Mouse (Mus musculus) intestine, embryonic 16.5 days (tissue): ENCODE measurements at regions not wholly inside any gene's neighbourhood (a gene's known extent, or its start where the extent isn't known, plus 50 kb on each side); places are given as distances from the start of the nearest gene placed in this dataset.

ENCODE experiments used
- ATAC-seq: fragments of 200-750 bp; cut with Nextera tagmentation; 2 replicates; pipeline ENCODE4 v1.8.0; 2017; ENCODE audit warnings: moderate TSS enrichment, moderate library complexity
- H3K27ac ChIP-seq: fragments of 300-500 bp; sonication (generic); 2 replicates; pipeline ENCODE4 v1.5.1; 2014; ENCODE audit warnings: mild to moderate bottlenecking, low read length
- H3K27me3 ChIP-seq: fragments of 300-500 bp; sonication (generic); replicated peaks from 2 replicates; pipeline ENCODE4 v1.6.1; 2014; ENCODE audit warnings: low read length, control low read depth, mixed read lengths; ENCODE audit not compliant: control insufficient read depth, insufficient read depth
- H3K36me3 ChIP-seq: fragments of 300-500 bp; sonication (generic); 2 replicates; pipeline ENCODE4 v1.6.1; 2014; ENCODE audit warnings: low read length, control low read depth; ENCODE audit not compliant: control insufficient read depth, insufficient read depth
- H3K4me1 ChIP-seq: fragments of 300-500 bp; sonication (generic); 2 replicates; pipeline ENCODE4 v1.6.1; 2014; ENCODE audit warnings: low read length, control low read depth, mixed read lengths; ENCODE audit not compliant: control insufficient read depth, insufficient read depth
- H3K4me2 ChIP-seq: fragments of 300-500 bp; sonication (generic); 2 replicates; pipeline ENCODE4 v1.6.1; 2014; ENCODE audit warnings: low read depth, low read length, control low read depth
- H3K4me3 ChIP-seq: fragments of 300-500 bp; sonication (generic); 2 replicates; pipeline ENCODE4 v1.5.1; 2014; ENCODE audit warnings: mild to moderate bottlenecking, low read length
- H3K9ac ChIP-seq: fragments of 300-500 bp; sonication (generic); 2 replicates; pipeline ENCODE4 v1.6.1; 2014; ENCODE audit warnings: low read depth, low read length
- H3K9me3 ChIP-seq: fragments of 300-500 bp; sonication (generic); 2 replicates; pipeline ENCODE4 v1.6.1; 2016; ENCODE audit warnings: low read length, control low read depth; ENCODE audit not compliant: control insufficient read depth
- WGBS: fragments of 180-500 bp; shearing (Covaris S2); extraction: QIAGEN DNeasy Blood & Tissue Kit; methylation state at CpG from one replicate; pipeline ENCODE4 v1.1.7; 2014; 5-methylcytosine and 5-hydroxymethylcytosine counted together

DNA sequence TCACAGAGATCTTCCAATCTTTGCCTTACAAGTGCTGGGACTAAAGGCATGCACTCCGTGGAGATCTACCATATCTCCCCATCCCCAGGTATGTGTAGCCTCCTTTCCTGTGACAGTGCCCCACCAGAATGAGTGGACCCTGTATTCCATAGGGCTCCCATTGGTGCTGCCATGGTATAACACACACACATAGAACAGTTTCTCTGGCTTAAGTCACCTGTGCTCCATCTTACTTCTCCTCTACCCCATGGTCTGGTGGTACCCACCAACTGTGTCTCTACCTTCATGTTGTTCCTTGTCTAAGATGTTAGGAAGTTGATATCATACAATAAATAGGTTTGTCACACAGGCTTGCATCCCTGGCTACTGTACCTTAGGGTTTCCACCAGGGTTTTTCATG is 133.1 kb downstream of the Dhx15 start:
- H3K27me3 ChIP-seq: no peaks in the 10 kb centered on the region
- ATAC-seq: no peak
- no peak overlapping the region for H3K4me2 ChIP-seq
- H3K4me1 ChIP-seq: no peaks in the 10 kb centered on the region
- WGBS: 85% methylated on average over 1 of the region's 1 CpGs
- no peak overlapping the region for H3K27ac ChIP-seq
- H3K4me3 ChIP-seq: no peak overlapping the region
- no peak overlapping the region for H3K9ac ChIP-seq
- H3K36me3 ChIP-seq: no peaks in the 10 kb centered on the region
- H3K9me3 ChIP-seq: no peaks in the 10 kb centered on the region

DNA sequence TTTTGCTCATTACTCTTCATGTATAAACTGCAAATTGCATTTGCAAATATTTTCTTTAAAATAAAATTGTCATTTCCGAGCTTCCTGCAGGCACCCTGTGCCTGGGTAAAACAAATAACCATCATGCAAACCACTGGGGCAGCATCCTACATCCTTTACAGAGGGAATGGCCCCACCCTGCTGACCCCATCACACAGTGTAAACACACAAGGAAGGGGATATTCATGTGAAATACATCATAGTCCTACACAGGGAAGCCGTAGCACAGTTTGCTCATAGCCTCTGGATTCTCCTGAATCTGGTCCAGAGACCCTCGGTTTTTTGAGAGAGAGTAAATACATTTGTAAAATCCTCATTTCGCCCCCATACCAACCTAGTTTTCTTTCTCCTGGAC is 138.2 kb downstream of the Dhx15 start:
- H3K4me1 ChIP-seq: no peaks in the 10 kb centered on the region; the same call in 1 of the 2 replicates
- no peaks in the 10 kb centered on the region for H3K9me3 ChIP-seq
- no peak overlapping the region for H3K9ac ChIP-seq
- H3K4me3 ChIP-seq: no peak overlapping the region
- no peaks in the 10 kb centered on the region for H3K27me3 ChIP-seq
- WGBS: 55% methylated on average over 4 of the region's 4 CpGs
- no peaks in the 10 kb centered on the region for H3K36me3 ChIP-seq
- H3K4me2 ChIP-seq: no peak overlapping the region
- no peak; the same call in 1 of the 2 replicates for ATAC-seq
- H3K27ac ChIP-seq: no peak overlapping the region

DNA sequence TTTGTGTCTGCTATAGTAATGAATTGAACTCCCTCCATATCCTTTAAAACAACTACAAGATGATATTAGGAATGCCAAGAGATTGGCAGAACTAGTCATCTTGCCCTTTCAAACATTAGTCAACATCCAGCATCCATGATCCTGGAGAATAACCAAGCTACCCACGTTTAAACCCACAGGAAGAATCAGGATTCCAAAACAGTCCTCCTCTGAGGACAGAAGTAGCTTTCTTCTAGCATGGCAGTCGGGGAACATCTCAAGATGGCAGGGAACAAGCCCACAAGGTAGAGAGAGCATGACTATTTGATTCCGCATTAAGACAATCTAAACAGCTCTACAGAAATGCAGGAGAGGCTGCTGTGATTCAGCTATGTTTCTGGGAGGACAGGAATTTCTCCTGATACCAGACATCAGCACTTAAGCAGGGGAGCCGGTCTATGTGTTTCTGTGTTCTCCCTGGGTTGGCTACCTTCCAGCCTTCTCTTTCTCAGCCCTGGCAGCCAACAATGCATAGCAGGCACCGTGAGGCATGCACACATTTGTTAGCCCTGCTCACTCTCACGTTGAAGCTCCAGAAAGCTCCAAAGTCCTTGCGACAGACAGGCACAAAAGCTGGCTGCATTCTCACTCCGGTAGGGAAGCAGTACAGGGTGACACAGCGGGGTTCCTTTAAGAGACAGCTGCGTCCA is 138.8 kb downstream of the Dhx15 start:
- H3K27ac ChIP-seq: no peak overlapping the region
- H3K9ac ChIP-seq: no peak overlapping the region
- H3K9me3 ChIP-seq: no peaks in the 10 kb centered on the region
- 41% methylated on average over 10 of the region's 10 CpGs for WGBS
- no peaks in the 10 kb centered on the region; the same call in 1 of the 2 replicates for H3K4me1 ChIP-seq
- H3K36me3 ChIP-seq: no peaks in the 10 kb centered on the region
- no peaks in the 10 kb centered on the region for H3K27me3 ChIP-seq
- H3K4me3 ChIP-seq: no peak overlapping the region
- peak; percentile 38; the same call in 1 of the 2 replicates for ATAC-seq
- no peak overlapping the region for H3K4me2 ChIP-seq

DNA sequence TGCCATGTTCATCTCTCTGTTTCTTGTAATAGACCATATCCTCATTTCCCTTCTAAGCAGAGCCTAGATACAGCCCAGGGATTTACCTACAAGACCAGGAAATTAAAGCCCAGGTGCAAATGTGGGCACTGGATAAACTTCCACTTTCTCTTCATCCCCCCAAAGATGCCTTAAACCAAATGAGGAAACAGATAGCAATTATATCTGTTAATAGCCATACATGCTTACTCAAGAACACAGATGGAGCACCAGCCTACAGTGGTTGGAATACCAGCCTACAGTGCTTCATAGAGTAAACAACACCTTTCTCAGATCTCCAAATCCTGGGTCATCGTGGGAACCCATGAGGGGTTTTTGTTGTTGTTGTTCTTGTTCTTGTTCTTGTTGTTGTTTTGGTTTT is 141.5 kb downstream of the Dhx15 start:
- no peak for ATAC-seq
- no peaks in the 10 kb centered on the region for H3K27me3 ChIP-seq
- no peaks in the 10 kb centered on the region for H3K36me3 ChIP-seq
- no peak overlapping the region for H3K4me3 ChIP-seq
- H3K4me1 ChIP-seq: no peaks in the 10 kb centered on the region; the same call in 1 of the 2 replicates
- H3K27ac ChIP-seq: no peak overlapping the region
- H3K9ac ChIP-seq: no peak overlapping the region
- WGBS: 79% methylated on average over 1 of the region's 1 CpGs
- H3K4me2 ChIP-seq: no peak overlapping the region
- H3K9me3 ChIP-seq: no peaks in the 10 kb centered on the region

DNA sequence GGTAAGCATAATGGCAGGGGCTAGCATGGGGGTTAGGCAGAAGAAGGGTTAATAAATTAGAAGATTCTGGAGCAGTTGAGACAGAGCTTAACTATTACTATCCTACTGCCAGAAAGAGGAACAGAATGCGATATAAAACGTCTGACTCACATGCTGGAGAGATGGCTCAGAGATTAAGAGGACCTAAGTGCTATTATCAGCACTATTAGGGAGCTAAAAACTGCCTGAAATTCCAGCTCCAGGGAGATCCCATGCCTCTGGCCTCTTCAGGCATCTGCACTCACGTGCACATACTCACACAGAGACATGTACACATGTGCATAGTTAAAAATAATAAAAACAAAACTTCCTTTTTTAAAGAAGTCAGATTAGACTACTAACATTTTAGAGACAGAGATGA is 143.6 kb downstream of the Dhx15 start:
- Histone ChIP-seq H3K4me2 (no peak overlapping the region), H3K4me1 (no peaks in the 10 kb centered on the region; the same call in 1 of the 2 replicates), H3K27ac (no peak overlapping the region), H3K36me3 (no peaks in the 10 kb centered on the region), H3K27me3 (no peaks in the 10 kb centered on the region), H3K9me3 (no peaks in the 10 kb centered on the region), H3K4me3 (no peak overlapping the region), H3K9ac (no peak overlapping the region)
- no peak for ATAC-seq
- 64% methylated on average over 3 of the region's 3 CpGs for WGBS

- Histone ChIP-seq H3K9me3 (no peaks in the 10 kb centered on the region), H3K27ac (no peak overlapping the region), H3K27me3 (no peaks in the 10 kb centered on the region), H3K4me2 (no peak overlapping the region), H3K4me3 (no peak overlapping the region), H3K9ac (no peak overlapping the region), H3K4me1 (no peaks in the 10 kb centered on the region), H3K36me3 (no peaks in the 10 kb centered on the region)
- 83% methylated on average over 3 of the region's 3 CpGs for WGBS
- ATAC-seq: no peak
Measured at GRCm38 (mm10) chr5:52044101-52044500, 146.2 kb downstream of the Dhx15 start.

- WGBS: 82% methylated on average over 3 of the region's 3 CpGs
- Histone ChIP-seq H3K4me1 (no peaks in the 10 kb centered on the region), H3K27me3 (no peaks in the 10 kb centered on the region), H3K27ac (no peak overlapping the region), H3K4me2 (no peak overlapping the region), H3K9ac (no peak overlapping the region), H3K4me3 (no peak overlapping the region), H3K9me3 (no peaks in the 10 kb centered on the region), H3K36me3 (no peaks in the 10 kb centered on the region)
- ATAC-seq: no peak
Measured at GRCm38 (mm10) chr5:52041447-52041846, 148.9 kb downstream of the Dhx15 start.

DNA sequence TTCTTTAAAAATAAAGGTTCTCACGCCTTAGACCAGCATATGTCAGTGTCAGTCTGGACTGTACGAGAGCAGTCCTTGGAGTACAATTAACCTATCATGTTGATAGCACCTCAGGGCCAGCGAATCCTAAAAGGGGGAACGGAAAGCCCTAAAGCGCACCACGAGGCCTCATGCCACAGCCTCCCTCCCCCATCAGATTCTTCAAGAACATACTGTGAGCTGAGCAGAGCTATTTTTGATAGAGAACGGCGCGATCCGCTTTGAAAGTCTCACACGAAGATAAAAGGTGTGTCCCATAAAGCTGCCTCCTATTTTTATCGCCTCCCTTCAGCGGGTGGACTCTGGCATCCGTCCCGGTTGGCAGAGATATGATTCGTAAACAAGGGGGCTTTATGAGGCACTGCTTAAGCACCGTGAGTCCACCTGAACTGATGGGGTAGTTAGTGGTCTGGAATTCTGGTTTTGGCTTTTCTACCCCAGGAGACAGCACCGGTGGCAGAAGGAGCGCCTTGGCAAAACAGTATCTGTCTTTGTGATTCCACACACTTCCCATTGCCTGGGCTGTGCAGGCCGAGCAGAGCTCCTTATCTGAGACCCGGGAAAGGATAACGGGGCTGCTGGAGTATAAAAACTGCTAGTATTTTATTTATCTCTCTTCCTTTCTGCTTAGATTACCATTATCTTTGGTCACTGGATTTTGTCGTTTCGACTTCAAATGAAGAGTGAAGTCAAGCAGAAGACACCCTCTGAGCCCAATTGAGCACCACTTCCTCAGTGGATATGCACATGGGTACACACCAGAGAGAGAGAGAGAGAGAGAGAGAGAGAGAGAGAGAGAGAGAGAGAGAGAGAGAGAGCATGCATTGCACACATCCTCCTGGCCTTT is 149.6 kb downstream of the Dhx15 start:
- H3K9me3 ChIP-seq: no peaks in the 10 kb centered on the region
- no peaks in the 10 kb centered on the region for H3K27me3 ChIP-seq
- H3K4me1 ChIP-seq: no peaks in the 10 kb centered on the region
- H3K9ac ChIP-seq: no peak overlapping the region
- H3K4me2 ChIP-seq: peak overlapping the region; percentile 32; the same call in 1 of the 2 replicates
- 48% methylated on average over 24 of the region's 24 CpGs for WGBS
- no peak for ATAC-seq
- H3K4me3 ChIP-seq: no peak overlapping the region
- no peaks in the 10 kb centered on the region for H3K36me3 ChIP-seq
- no peak overlapping the region for H3K27ac ChIP-seq

DNA sequence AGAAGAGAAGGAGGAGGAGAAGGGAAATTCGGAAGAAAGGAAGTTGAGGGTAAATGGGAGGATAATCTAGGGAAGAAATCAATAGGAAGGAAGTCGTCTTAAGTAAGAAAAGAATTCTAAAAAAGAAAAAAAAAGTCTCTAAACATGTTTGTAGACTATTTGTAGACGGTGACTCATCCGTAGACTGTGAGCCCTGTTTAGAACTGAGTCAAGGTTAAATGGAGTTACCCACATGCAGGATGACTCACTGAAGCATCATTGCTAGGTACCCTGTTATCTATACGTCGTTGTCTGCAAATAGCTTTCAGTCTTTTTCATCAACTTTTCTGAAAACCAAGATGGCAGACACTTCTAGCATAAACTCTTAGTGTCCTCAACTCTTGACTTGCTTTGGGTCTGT is 155.0 kb downstream of the Dhx15 start:
- Histone ChIP-seq H3K4me2 (no peak overlapping the region), H3K4me3 (no peak overlapping the region), H3K9me3 (no peaks in the 10 kb centered on the region), H3K27ac (no peak overlapping the region), H3K4me1 (no peaks in the 10 kb centered on the region), H3K36me3 (no peaks in the 10 kb centered on the region), H3K27me3 (no peaks in the 10 kb centered on the region), H3K9ac (no peak overlapping the region)
- no peak for ATAC-seq
- WGBS: 74% methylated on average over 6 of the region's 6 CpGs
